8 mouse cellular contexts compared by ENCODE assay signal in genomic region chr2:35582341-35582941, GRCm38 (mm10). TPM values are rescaled to one million over a fixed set of nuclear protein-coding genes. Genes with fewer than 3 reads are reported as not detected.
DNase-seq lines count a peak whose midpoint lies in the region; ATAC-seq lines count a peak whose summit lies in the region.

No protein-coding gene starts in this region.

- ATAC-seq in embryonic facial prominence, embryonic 12.5 days (ENCODE audit: insufficient number of reproducible peaks, insufficient read depth, low FRiP score, low TSS enrichment) = 0 out of 2 replicates have a peak, but pooled peaks have one; percentile 38
- peak; percentile 64 for ATAC-seq in liver, embryonic 11.5 days (replicated peaks; ENCODE audit: low FRiP score)
- peak; percentile 45; the same call in 1 of the 2 replicates for ATAC-seq in neural tube, embryonic 13.5 days (ENCODE audit: low read depth)

- no peak overlapping the region; the same call in 1 of the 2 replicates for H3K27ac ChIP-seq in embryonic facial prominence, embryonic 12.5 days
- peak overlapping the region; percentile 98 for H3K27ac ChIP-seq in heart, embryonic 10.5 days
- no peak overlapping the region for H3K27ac ChIP-seq in liver, embryonic 11.5 days (ENCODE audit: low read depth, low read length)
- no peak overlapping the region for H3K27ac ChIP-seq in neural tube, embryonic 13.5 days (replicated peaks)

- H3K27me3 ChIP-seq in embryonic facial prominence, embryonic 12.5 days = peaks cover 53% of the 10 kb centered on the region
- peaks cover 67% of the 10 kb centered on the region for H3K27me3 ChIP-seq in heart, embryonic 10.5 days (ENCODE audit: insufficient read depth, poor library complexity, severe bottlenecking)
- H3K27me3 ChIP-seq in liver, embryonic 11.5 days (replicated peaks; ENCODE audit: control insufficient read depth, insufficient read depth, low read length) = peaks cover 87% of the 10 kb centered on the region
- H3K27me3 ChIP-seq in neural tube, embryonic 13.5 days = peaks cover 78% of the 10 kb centered on the region

- H3K4me3 ChIP-seq in embryonic facial prominence, embryonic 12.5 days = peak overlapping the region; percentile 54
- peak overlapping the region; percentile 76 for H3K4me3 ChIP-seq in heart, embryonic 10.5 days
- peak overlapping the region; percentile 47 for H3K4me3 ChIP-seq in liver, embryonic 11.5 days (ENCODE audit: low read depth, low read length)
- H3K4me3 ChIP-seq in neural tube, embryonic 13.5 days = peak overlapping the region; percentile 47

- H3K36me3 ChIP-seq in embryonic facial prominence, embryonic 12.5 days = no peaks in the 10 kb centered on the region
- H3K36me3 ChIP-seq in heart, embryonic 10.5 days = 0 out of 2 replicates have a peak, but pooled peaks cover 9% of the 10 kb centered on the region
- H3K36me3 ChIP-seq in liver, embryonic 11.5 days (ENCODE audit: control insufficient read depth, insufficient read depth, low read length) = no peaks in the 10 kb centered on the region
- H3K36me3 ChIP-seq in neural tube, embryonic 13.5 days = no peaks in the 10 kb centered on the region

- under 1% methylated on average over 43 of the region's 46 CpGs for WGBS in embryonic facial prominence, embryonic 12.5 days
- WGBS in heart, embryonic 10.5 days = under 1% methylated on average over 44 of the region's 46 CpGs
- 1% methylated on average over 37 of the region's 46 CpGs for WGBS in liver, embryonic 11.5 days
- under 1% methylated on average over 43 of the region's 46 CpGs for WGBS in neural tube, embryonic 13.5 days

- peaks cover 29% of the 10 kb centered on the region for H3K4me1 ChIP-seq in embryonic facial prominence, embryonic 12.5 days
- H3K4me1 ChIP-seq in heart, embryonic 10.5 days = peaks cover 81% of the 10 kb centered on the region
- H3K4me1 ChIP-seq in liver, embryonic 11.5 days (replicated peaks; ENCODE audit: control insufficient read depth, insufficient read depth, low read length) = peaks cover 6% of the 10 kb centered on the region; the same call in 1 of the 2 replicates
- H3K4me1 ChIP-seq in neural tube, embryonic 13.5 days (replicated peaks) = peaks cover 33% of the 10 kb centered on the region

- peak overlapping the region; percentile 83 for H3K9ac ChIP-seq in embryonic facial prominence, embryonic 12.5 days
- H3K9ac ChIP-seq in liver, embryonic 11.5 days (ENCODE audit: low read depth, low read length) = peak overlapping the region; percentile 40; the same call in 1 of the 2 replicates
- peak overlapping the region; percentile 70 for H3K9ac ChIP-seq in neural tube, embryonic 13.5 days

- no peaks in the 10 kb centered on the region for H3K9me3 ChIP-seq in embryonic facial prominence, embryonic 12.5 days
- no peaks in the 10 kb centered on the region for H3K9me3 ChIP-seq in heart, embryonic 10.5 days
- no peaks in the 10 kb centered on the region for H3K9me3 ChIP-seq in liver, embryonic 11.5 days (ENCODE audit: control insufficient read depth, low read length)
- no peaks in the 10 kb centered on the region for H3K9me3 ChIP-seq in neural tube, embryonic 13.5 days

- peak overlapping the region; percentile 98 for H3K4me2 ChIP-seq in embryonic facial prominence, embryonic 12.5 days (replicated peaks)
- H3K4me2 ChIP-seq in liver, embryonic 11.5 days = peak overlapping the region; percentile 66
- H3K4me2 ChIP-seq in neural tube, embryonic 13.5 days = peak overlapping the region; percentile 89

- DNase-seq in left cerebral cortex, adult 18-20 months (ENCODE audit: low spot score in 2 of 2) = peak; percentile 36 to 56
- DNase-seq in left cerebral cortex, adult 11 months (ENCODE audit: low spot score) = no peak
- peak; percentile 84 for DNase-seq in heart, embryonic 10.5 days (ENCODE audit: low spot score)
- DNase-seq in kidney, adult 9 months = peak; percentile 91
- peak; percentile 63 for DNase-seq in liver, embryonic 11.5 days (ENCODE audit: low spot score)
- peak; percentile 72 to 76 for DNase-seq in urinary bladder, postnatal 36 days (ENCODE audit: low spot score in 2 of 2)

RNA-seq across cellular contexts. Expression of gene Dab2ip, which starts 24.4 kb away (rescaled TPM):
- 100 to 1,000 TPM; 133 to 135 TPM for total RNA-seq in left cerebral cortex, adult 18-20 months (2021)
- 61.0 and 73.7 TPM in 2 replicates for polyA plus RNA-seq in embryonic facial prominence, embryonic 12.5 days (2016; fragmentation: Nextera tagmentation; extraction: Ambion mirVana)
- polyA plus RNA-seq in heart, embryonic 10.5 days (2016; fragmentation: Nextera tagmentation; extraction: Ambion mirVana) = 47.6 and 49.0 TPM in 2 replicates
- 16.2 and 20.0 TPM in 2 replicates for polyA plus RNA-seq in liver, embryonic 11.5 days (2014; fragmentation: Nextera tagmentation; extraction: Ambion mirVana)
- polyA plus RNA-seq in neural tube, embryonic 13.5 days (2015; fragmentation: Nextera tagmentation; extraction: Ambion mirVana) = 55.4 and 67.4 TPM in 2 replicates
